Mouse (Mus musculus) cerebral cortex, adult 2 months (tissue): ENCODE data around the gene Plekhf1.

Experiments used
- WGBS: fragments of 180-500 bp; shearing (Covaris S2); methylation state at CpG from one replicate; pipeline ENCODE4 v1.1.7; 2018; 5-methylcytosine and 5-hydroxymethylcytosine counted together

Plekhf1 gene

DNA sequence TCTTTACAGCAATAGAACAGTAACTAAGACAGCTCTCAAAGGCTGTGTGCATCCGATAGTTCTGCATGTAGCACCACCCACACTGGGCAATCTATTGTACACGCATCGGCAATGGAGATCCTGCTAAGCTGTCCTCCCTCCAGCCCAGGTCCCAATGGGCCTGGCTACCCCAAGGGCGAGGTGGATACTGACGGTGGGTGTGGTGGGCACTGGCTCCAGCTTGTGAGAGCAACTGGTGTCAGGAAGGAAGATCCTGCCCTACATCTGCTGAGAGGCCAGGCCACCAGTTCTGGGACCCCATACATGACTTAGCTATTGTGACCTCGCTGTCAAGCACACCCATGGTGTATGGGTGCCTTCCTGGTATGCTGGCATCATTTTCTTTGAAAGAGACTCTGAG lies 12.1 kb downstream of the Plekhf1 start:
- 93% methylated on average over 6 of the region's 6 CpGs for WGBS

GRCm38 (mm10) chr7:38215281-38215680 lies 12.5 kb downstream of the Plekhf1 start:
- 86% methylated on average over 7 of the region's 7 CpGs for WGBS

DNA sequence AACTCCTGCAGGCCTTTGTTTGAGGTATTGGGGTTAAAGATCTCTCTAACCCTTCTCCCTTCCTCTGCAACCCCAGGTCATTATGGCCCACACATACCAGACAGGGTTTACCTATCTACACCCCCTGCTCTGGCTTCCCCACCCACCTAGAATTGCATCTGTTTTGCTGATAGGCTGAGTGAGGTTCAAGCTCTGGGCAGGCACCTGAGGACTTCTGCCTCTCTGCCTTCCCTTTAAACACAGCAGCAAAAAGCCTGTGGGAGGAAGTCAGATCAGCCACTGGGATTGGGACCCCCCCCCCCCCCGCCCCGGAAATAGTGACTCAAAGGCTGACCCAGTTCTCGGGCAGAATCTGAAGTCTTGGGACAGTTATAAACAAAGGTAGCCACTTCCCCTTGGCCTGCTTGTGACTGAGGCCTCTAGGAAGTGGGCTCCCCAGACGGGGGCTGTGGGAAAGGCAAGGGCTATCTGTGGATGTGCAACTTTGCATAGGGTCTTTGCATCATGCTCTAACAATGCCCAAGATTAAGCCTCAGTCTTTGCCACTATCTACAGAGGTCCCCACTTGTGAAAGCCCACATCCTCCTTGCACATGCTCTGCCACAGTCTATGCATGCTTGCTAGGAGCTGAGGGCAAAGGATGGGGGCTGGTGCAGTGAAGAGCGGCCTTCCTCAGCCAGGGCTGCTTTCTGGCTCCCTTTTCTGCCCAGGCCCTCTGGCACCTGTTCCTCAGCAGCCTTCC lies 13.2 kb downstream of the Plekhf1 start:
- WGBS = 62% methylated on average over 5 of the region's 5 CpGs

DNA sequence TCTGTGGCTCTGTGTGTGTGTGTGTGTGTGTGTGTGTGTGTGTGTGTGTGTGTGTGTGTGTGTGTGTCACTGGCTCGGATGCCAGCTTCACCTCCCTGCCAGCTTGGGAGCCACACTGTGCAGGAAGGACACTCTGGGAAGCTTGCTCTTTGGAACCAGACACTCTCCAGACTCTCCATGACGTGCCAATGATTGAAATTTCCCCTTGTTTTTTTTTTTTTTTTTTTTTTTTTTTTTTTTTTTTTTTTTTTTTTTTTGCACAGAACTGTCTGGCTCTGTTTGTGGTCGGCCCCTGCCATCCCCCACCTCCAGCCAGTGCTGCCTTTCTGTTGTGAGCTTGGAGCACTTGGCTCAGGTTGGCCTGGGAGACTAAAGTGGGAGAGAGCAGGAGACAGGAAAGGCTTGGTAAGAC lies 15.2 kb downstream of the Plekhf1 start:
- WGBS = 54% methylated on average over 3 of the region's 3 CpGs

GRCm38 (mm10) chr7:38209478-38210152 lies 18.2 kb downstream of the Plekhf1 start:
- 80% methylated on average over 11 of the region's 11 CpGs for WGBS

DNA sequence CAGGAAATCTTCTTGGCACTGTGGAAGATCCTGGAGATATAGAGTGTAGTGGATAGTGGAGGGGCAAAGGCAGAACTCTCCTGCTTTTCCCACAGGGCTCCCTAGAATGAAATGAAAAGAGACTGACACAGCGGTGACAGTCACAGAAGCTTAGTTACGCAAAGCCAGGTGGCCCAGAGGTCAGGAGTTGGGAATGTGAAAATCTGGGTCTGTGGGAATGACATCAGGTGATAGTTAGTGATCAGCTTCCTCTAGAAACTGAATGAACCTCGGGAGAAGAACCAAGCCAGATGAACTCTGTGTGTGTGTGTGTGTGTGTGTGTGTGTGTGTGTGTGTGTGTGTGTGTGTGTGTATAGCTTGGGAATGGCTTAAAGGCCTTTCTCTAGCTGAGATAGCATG lies 18.8 kb downstream of the Plekhf1 start:
- 84% methylated on average over 3 of the region's 3 CpGs for WGBS

DNA sequence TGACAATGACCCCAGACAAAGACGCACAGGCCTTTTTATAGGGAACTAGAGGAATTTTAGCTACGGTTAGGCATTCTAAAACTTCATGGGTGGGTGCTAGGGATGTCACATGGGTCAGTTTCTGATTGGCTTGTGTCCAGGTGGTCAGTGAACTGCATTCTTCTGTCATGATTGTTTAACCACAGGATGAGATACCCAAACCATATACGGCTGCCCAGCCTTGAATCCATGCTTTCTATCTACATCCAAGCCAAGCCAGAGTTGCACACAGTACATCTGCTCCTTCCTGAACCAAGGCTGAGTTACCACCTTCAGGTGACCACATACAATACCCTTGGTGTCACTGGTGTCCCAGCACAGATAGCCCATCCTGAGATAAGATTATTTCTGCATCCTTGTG lies 21.3 kb downstream of the Plekhf1 start:
- WGBS = 88% methylated on average over 3 of the region's 3 CpGs

GRCm38 (mm10) chr7:38205801-38206200 lies 22.0 kb downstream of the Plekhf1 start:
- WGBS = 63% methylated on average over 2 of the region's 2 CpGs

- WGBS = 81% methylated on average over 6 of the region's 6 CpGs
Observed at GRCm38 (mm10) chr7:38204314-38204713, 23.5 kb downstream of the Plekhf1 start.

- 16% methylated on average over 3 of the region's 3 CpGs for WGBS
Observed at GRCm38 (mm10) chr7:38201290-38201658, 26.5 kb downstream of the Plekhf1 start.

DNA sequence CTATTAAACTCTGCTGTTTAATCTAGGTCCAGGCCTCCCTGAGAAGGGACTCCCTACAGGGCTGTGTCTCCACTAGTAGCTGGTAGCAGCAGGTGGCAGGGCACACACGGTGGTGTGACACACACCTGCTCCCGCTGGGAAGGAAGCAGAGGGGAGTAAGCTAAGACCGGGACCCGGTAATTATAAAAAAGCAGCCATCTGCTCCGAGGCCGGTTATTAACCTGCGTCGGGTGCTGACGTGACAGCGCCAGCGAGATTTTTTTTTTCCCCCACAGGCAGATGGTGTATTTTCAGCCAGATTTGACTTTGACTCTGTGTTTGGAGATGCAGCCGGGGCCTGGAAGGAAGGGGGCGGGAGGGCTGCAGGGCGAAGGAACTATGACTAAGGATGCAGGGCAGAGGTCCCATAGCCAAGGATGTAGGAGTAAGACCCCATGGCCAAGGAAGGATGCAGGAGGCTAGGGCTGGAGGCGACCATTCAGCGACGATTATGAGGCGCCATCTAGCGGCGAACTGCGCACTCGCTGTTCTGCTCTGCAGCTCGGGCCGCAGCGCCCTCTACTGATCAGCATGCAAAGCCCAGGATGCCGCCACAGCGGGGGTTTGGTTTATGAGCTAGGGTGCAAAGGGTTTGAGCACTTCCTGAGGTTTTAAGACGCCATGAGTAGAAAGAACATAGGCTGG lies 27.1 kb downstream of the Plekhf1 start:
- WGBS = 1% methylated on average over 28 of the region's 28 CpGs

- 60% methylated on average over 8 of the region's 8 CpGs for WGBS
Observed at GRCm38 (mm10) chr7:38199907-38200605, 27.8 kb downstream of the Plekhf1 start.

DNA sequence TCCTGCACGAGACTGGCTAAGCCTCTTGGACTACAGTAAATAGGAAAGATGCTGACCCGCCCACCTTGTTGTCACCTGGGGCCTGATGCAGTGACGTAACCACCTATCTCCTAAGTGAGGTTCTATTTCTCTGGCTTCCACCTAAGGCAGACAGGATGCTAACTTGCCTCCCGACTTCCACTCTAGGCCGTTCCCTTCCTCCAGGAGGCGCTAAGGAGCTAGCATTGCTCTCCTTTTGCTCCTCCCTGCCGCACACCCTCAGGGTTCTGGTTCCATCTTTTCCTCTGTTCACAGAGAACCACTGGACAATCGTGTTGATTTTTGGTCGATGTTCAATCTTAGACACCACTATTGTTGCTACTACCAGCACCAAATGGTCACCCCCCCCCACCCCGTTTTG lies 36.2 kb downstream of the Plekhf1 start:
- WGBS = 61% methylated on average over 10 of the region's 10 CpGs

- WGBS = 86% methylated on average over 8 of the region's 8 CpGs
Observed at GRCm38 (mm10) chr7:38191146-38191545, 36.7 kb downstream of the Plekhf1 start.

- 90% methylated on average over 8 of the region's 8 CpGs for WGBS
Observed at GRCm38 (mm10) chr7:38190056-38190835, 37.6 kb downstream of the Plekhf1 start.

GRCm38 (mm10) chr7:38189136-38189982 lies 38.5 kb downstream of the Plekhf1 start:
- WGBS = 60% methylated on average over 15 of the region's 15 CpGs

DNA sequence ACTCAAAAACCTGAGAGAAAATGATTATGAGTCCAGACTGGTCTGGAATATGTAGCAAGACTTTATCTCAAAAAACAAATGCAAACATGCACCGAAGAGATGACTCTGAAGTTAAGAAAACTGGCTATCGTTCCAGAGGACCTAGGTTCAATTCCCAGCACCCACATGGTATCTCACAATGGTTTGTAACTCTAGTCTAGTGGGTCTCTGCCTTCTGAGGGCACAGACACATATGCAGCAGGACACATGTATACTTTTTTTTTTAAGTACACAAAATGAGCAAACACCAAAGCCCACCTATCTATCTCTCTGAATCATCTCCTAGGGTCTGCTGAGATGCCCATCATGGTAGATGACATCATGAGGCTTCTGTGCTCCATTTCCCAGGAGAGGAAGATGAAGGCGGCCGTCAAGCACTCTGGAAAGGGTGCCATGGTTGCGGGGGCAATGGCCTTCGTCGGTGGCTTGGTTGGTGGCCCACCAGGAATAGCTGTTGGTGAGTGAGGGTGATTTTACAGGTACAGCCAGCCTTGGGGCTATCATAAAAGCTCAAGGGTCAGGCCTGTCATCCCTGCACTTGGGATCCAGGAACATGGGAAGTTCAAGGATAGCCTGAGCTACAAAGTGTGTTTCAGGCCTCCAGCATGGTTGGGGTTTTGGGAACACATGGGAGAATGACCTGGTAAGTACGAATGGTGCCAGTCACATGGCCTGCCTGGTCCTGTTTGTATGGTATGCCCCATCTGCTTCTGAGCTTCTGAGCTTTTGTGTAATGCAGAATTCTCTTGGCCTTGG lies 39.3 kb downstream of the Plekhf1 start:
- 89% methylated on average over 8 of the region's 8 CpGs for WGBS

DNA sequence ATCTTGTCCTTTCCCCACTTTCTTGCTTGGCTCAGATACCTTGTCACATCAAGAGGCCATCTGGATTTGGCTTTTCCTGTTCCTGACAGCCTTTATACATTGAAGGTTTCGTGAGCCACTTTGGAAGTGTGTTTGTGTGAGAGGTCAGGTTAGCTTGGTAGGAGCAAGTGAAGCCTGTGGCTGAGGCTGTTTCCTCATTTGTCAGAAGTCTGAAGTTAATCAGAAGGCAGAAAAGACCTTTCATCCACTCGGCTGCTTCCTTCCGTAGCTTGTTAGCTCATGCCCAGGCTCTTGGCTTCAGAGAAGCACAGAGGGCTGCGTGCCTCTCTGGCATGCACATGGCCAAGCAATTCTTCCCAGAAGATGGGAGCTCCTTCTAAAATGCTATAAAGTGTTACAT lies 40.0 kb downstream of the Plekhf1 start:
- 79% methylated on average over 4 of the region's 4 CpGs for WGBS

DNA sequence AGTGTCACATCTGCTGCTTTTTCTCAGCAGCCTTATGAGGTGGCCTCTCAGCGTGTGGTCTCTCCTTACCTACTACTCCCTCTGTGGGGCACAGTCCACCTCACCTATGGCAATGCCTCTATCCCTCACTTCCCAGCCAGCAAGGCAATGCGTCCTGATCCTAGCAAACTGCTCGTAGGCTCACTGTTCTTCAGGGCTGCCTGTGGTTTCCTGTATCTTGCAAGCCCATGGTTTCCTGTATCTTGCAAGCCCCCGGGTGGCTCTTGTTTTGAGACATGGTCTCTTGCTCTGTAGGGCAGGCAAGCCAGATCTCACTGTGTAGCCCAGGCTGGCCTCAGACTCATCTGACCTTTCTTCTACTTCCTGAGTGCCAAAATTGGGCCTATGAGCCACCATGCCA lies 41.0 kb downstream of the Plekhf1 start:
- 85% methylated on average over 4 of the region's 4 CpGs for WGBS

- WGBS = 86% methylated on average over 6 of the region's 6 CpGs
Observed at GRCm38 (mm10) chr7:38184786-38185185, 43.0 kb downstream of the Plekhf1 start.
